Mouse (Mus musculus): ENCODE data around the gene Ehmt2. TPM values are rescaled to one million over a fixed set of nuclear protein-coding genes. Genes with fewer than 3 reads are reported as not detected.
"Not testable (repeated sequence)": the region's sequence is repeated elsewhere in the genome, so short reads cannot be mapped to it uniquely, and the experiment has no call there.

Gene Ehmt2
- polyA plus RNA-seq, 1 experiment from 2014 or later, result 100 TPM

DNA sequence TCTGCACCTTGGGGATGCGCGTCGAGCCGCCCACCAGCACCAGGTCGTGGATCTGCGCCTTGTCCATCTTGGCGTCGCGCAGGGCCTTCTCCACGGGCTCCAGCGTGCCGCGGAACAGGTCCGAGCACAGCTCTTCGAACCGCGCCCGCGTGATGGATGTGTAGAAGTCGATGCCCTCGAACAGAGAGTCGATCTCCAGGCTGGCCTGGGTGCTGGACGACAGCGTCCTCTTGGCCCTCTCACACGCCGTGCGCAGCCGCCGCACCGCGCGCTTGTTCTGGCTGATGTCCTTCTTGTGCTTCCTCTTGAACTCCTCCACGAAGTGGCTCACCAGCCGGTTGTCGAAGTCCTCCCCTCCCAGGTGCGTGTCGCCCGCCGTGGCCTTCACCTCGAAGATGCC is 59.7 kb downstream of the Ehmt2 start:
- H3K27me3 ChIP-seq; ATAC-seq (ENCODE audit: insufficient number of reproducible peaks, insufficient read depth, low FRiP score, low TSS enrichment, low read depth); H3K36me3 ChIP-seq; H3K9ac ChIP-seq; H3K27ac ChIP-seq; H3K4me3 ChIP-seq; H3K9me3 ChIP-seq: not testable (repeated sequence)
- H3K4me1 ChIP-seq, result peaks cover 12% of the 10 kb centered on the region
- 0 out of 2 replicates have a peak overlapping the region, but pooled peaks have one; percentile 14 for H3K4me2 ChIP-seq
- whole genome bisulfite sequencing, result 16% methylated on average over 22 of the region's 40 CpGs

DNA sequence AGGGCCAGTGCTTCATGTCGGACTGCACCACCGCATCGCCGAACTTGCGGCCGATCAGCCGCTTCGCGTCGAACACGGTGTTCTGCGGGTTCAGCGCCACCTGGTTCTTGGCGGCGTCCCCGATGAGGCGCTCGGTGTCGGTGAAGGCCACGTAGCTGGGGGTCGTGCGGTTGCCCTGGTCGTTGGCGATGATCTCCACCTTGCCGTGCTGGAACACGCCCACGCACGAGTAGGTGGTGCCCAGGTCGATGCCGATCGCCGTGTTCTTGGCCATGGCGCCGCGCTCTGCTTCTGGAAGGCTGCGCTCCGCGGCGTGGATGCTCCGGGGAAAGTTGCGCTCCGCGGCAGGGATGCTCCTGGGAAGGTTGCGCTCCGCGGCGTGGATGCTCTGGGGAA is 60.5 kb downstream of the Ehmt2 start:
- not testable (repeated sequence) for H3K9me3 ChIP-seq, H3K9ac ChIP-seq, H3K36me3 ChIP-seq, H3K27ac ChIP-seq
- H3K4me3 ChIP-seq, result peak overlapping the region; percentile 56
- WGBS, result under 1% methylated on average over 31 of the region's 47 CpGs
- H3K4me1 ChIP-seq, result peaks cover 12% of the 10 kb centered on the region
- H3K4me2 ChIP-seq, result peak overlapping the region; percentile 65
- H3K27me3 ChIP-seq, result peaks cover 11% of the 10 kb centered on the region
- 0 out of 2 replicates have a peak, but pooled peaks have one; percentile 7 for ATAC-seq (ENCODE audit: insufficient number of reproducible peaks, insufficient read depth, low FRiP score, low TSS enrichment, low read depth)

- Histone ChIP-seq H3K9ac (peak within 1 kb of the TSS; percentile 70), H3K27ac (peak within 1 kb of the TSS; percentile 97), H3K4me2 (peak within 1 kb of the TSS; percentile 65), H3K4me3 (peak within 1 kb of the TSS; percentile 56), H3K4me1 (peaks cover 12% of the 10 kb centered on the region), H3K27me3 (peaks cover 11% of the 10 kb centered on the region)
- ATAC-seq (ENCODE audit: insufficient number of reproducible peaks, insufficient read depth, low FRiP score, low TSS enrichment, low read depth), result peak; percentile 88
- not testable (repeated sequence) for H3K9me3 ChIP-seq, H3K36me3 ChIP-seq
- WGBS, result under 1% methylated on average over 26 of the region's 32 CpGs
Measured at GRCm38 (mm10) chr17:34959130-34959778, 61.0 kb downstream of the Ehmt2 start, which contains the start of gene Hspa1b. Hspa1b (minus strand) TSS chr17:34959238.

- H3K4me1 ChIP-seq, result peaks cover 14% of the 10 kb centered on the region
- 9% methylated on average over 12 of the region's 12 CpGs for WGBS
- H3K4me3 ChIP-seq, result peak overlapping the region; percentile 56
- peak overlapping the region; percentile 70 for H3K9ac ChIP-seq
- H3K36me3 ChIP-seq, result no peaks in the 10 kb centered on the region
- H3K27me3 ChIP-seq, result peaks cover 11% of the 10 kb centered on the region
- H3K4me2 ChIP-seq, result peak overlapping the region; percentile 65
- H3K9me3 ChIP-seq, result no peaks in the 10 kb centered on the region
- no peak for ATAC-seq (ENCODE audit: insufficient number of reproducible peaks, insufficient read depth, low FRiP score, low TSS enrichment, low read depth)
- peak overlapping the region; percentile 97 for H3K27ac ChIP-seq
Measured at GRCm38 (mm10) chr17:34959881-34960515, 61.7 kb downstream of the Ehmt2 start.

DNA sequence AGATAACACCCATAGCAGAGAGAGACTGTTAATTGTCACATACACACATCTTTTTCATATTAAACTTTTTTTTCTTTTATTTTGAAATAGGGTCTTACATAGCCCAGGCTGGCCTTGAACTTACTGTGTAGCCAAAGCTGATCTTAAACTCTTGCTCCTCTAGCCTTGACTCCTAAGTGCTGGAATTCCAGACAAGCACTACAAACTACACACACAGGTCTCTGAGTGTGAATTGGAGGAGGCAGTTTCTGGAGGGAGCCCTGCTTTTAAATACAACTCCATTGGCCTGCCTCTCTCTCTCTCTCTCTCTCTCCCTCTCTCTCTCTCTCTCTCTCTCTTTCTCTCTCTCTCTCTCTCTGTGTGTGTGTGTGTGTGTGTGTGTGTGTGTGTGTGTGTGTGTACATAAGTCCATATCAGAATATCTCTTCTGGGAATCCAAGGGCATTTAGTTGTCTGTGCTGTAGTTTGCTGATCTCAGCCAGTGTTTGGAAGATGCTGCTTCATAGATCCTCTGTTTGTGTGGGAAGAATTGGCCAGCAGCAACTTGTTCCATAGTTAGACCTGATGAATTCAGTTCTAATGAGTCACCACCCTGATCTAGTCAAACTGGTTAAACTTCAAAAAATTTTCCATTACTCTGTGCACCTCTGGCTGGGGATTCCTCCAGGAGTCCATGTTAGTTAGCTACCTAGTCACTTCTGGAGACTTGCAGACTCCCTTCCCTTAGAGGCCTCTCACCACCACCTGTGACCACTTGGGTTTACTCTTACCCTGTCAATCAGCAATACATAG is 62.6 kb downstream of the Ehmt2 start:
- peak overlapping the region; percentile 97; the same call in 1 of the 2 replicates for H3K27ac ChIP-seq
- H3K36me3 ChIP-seq, result no peaks in the 10 kb centered on the region
- H3K4me2 ChIP-seq, result no peak overlapping the region
- no peaks in the 10 kb centered on the region for H3K9me3 ChIP-seq
- H3K4me3 ChIP-seq, result no peak overlapping the region
- peaks cover 9% of the 10 kb centered on the region; the same call in 1 of the 2 replicates for H3K27me3 ChIP-seq
- no peak for ATAC-seq (ENCODE audit: insufficient number of reproducible peaks, insufficient read depth, low FRiP score, low TSS enrichment, low read depth)
- peaks cover 20% of the 10 kb centered on the region for H3K4me1 ChIP-seq
- H3K9ac ChIP-seq, result no peak overlapping the region

DNA sequence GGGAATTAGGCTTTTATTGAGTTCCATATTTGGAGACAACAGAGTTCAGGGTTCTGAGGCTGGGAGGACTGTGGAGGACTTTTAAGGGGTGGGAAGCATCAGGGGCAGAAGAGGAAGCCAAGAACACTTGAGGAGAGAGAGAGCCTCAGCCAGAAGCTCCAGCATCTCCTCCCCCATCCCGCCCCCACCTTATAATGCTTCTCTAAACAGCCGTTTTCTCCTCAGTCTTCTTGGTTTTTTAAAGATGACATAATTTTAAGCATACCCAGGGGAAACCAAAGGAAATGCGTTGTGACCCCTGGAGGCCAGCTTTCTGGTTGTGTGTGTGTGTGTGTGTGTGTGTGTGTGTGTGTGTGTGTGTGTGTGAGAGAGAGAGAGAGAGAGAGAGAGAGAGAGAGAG is 63.9 kb downstream of the Ehmt2 start:
- Histone ChIP-seq H3K9me3 (no peaks in the 10 kb centered on the region), H3K36me3 (no peaks in the 10 kb centered on the region), H3K27ac (no peak overlapping the region), H3K4me1 (peaks cover 20% of the 10 kb centered on the region), H3K9ac (no peak overlapping the region), H3K27me3 (peaks cover 4% of the 10 kb centered on the region; the same call in 1 of the 2 replicates), H3K4me2 (no peak overlapping the region), H3K4me3 (no peak overlapping the region)
- ATAC-seq (ENCODE audit: insufficient number of reproducible peaks, insufficient read depth, low FRiP score, low TSS enrichment, low read depth), result no peak
- WGBS, result 18% methylated on average over 3 of the region's 3 CpGs

DNA sequence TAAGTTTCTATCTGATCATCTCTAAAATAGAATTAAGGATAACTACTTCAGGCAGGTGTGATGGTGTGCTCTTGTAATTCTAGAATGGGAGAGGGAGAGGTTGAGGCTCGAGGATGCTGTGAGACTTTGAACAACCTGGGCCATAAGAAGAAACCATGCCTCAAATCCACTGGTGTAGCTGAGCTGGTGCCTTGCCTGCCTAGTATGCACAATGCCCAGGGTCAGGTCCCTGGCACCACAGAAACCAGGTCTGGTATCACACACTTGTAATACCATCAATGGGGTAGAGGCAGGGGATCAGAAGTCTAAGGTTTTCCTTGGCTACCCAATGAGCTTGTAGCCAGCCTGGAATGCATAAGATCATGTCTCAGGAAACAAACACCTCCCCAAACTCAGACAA is 64.6 kb downstream of the Ehmt2 start:
- no peaks in the 10 kb centered on the region for H3K9me3 ChIP-seq
- H3K9ac ChIP-seq, result no peak overlapping the region
- no peak overlapping the region for H3K27ac ChIP-seq
- H3K36me3 ChIP-seq, result no peaks in the 10 kb centered on the region
- H3K27me3 ChIP-seq, result peaks cover 6% of the 10 kb centered on the region
- no peak for ATAC-seq (ENCODE audit: insufficient number of reproducible peaks, insufficient read depth, low FRiP score, low TSS enrichment, low read depth)
- no peak overlapping the region for H3K4me2 ChIP-seq
- H3K4me3 ChIP-seq, result no peak overlapping the region
- H3K4me1 ChIP-seq, result peaks cover 20% of the 10 kb centered on the region
- 57% methylated on average over 1 of the region's 1 CpGs for WGBS

Small RNAs within 50 kb of the gene (microRNA-seq; reads per million reads assigned to microRNA genes)
- gene Mir6972, result not detected

Other genes starting within 250 kb of the Ehmt2 start
- 0.03 and 0.04 TPM in 2 replicates for gene Tnxb, start 227.9 kb upstream of the Ehmt2 start, polyA plus RNA-seq (2015; fragmentation: Nextera tagmentation; extraction: Ambion mirVana)
- gene C4b, start 154.6 kb upstream of the Ehmt2 start, polyA plus RNA-seq (2015; fragmentation: Nextera tagmentation; extraction: Ambion mirVana), result 0.34 TPM in 1 of 2 replicates, not detected in the other
- gene Cyp21a1, start 93.9 kb upstream of the Ehmt2 start, polyA plus RNA-seq (2015; fragmentation: Nextera tagmentation; extraction: Ambion mirVana), result not detected in 2 replicates
- 25.4 and 29.4 TPM in 2 replicates for gene Stk19, start 61.5 kb upstream of the Ehmt2 start, polyA plus RNA-seq (2015; fragmentation: Nextera tagmentation; extraction: Ambion mirVana)
- 66.3 and 75.1 TPM in 2 replicates for gene Dxo, start 61.5 kb upstream of the Ehmt2 start, polyA plus RNA-seq (2015; fragmentation: Nextera tagmentation; extraction: Ambion mirVana)
- 52.2 and 55.6 TPM in 2 replicates for gene Skiv2l, start 48.3 kb upstream of the Ehmt2 start, polyA plus RNA-seq (2015; fragmentation: Nextera tagmentation; extraction: Ambion mirVana)
- 119 and 126 TPM in 2 replicates for gene Nelfe, start 48.1 kb upstream of the Ehmt2 start, polyA plus RNA-seq (2015; fragmentation: Nextera tagmentation; extraction: Ambion mirVana)
- 1.6 and 5.7 TPM in 2 replicates for gene Cfb, start 36.0 kb upstream of the Ehmt2 start, polyA plus RNA-seq (2015; fragmentation: Nextera tagmentation; extraction: Ambion mirVana)
- gene Zbtb12, start 19.0 kb upstream of the Ehmt2 start, polyA plus RNA-seq (2015; fragmentation: Nextera tagmentation; extraction: Ambion mirVana), result 5.5 and 7.1 TPM in 2 replicates
- gene Gm20547, start 16.4 kb upstream of the Ehmt2 start, polyA plus RNA-seq (2015; fragmentation: Nextera tagmentation; extraction: Ambion mirVana), result not detected in 2 replicates
- gene C2, start 204 bp upstream of the Ehmt2 start, polyA plus RNA-seq (2015; fragmentation: Nextera tagmentation; extraction: Ambion mirVana), result 2.7 and 3.2 TPM in 2 replicates
- gene Slc44a4, start 16.0 kb downstream of the Ehmt2 start, polyA plus RNA-seq (2015; fragmentation: Nextera tagmentation; extraction: Ambion mirVana), result 0.24 and 0.83 TPM in 2 replicates
- 18.8 and 20.3 TPM in 2 replicates for gene Neu1, start 32.8 kb downstream of the Ehmt2 start, polyA plus RNA-seq (2015; fragmentation: Nextera tagmentation; extraction: Ambion mirVana)
- gene Hspa1b, start 60.8 kb downstream of the Ehmt2 start, polyA plus RNA-seq (2015; fragmentation: Nextera tagmentation; extraction: Ambion mirVana), result 0.53 and 0.87 TPM in 2 replicates
- gene Gm20481, start 71.4 kb downstream of the Ehmt2 start, polyA plus RNA-seq (2015; fragmentation: Nextera tagmentation; extraction: Ambion mirVana), result not detected in 2 replicates
- gene Hspa1a, start 73.7 kb downstream of the Ehmt2 start, polyA plus RNA-seq (2015; fragmentation: Nextera tagmentation; extraction: Ambion mirVana), result 5.8 and 6.1 TPM in 2 replicates
- 0.77 and 0.85 TPM in 2 replicates for gene Hspa1l, start 74.2 kb downstream of the Ehmt2 start, polyA plus RNA-seq (2015; fragmentation: Nextera tagmentation; extraction: Ambion mirVana)
- 190 and 227 TPM in 2 replicates for gene Lsm2, start 83.4 kb downstream of the Ehmt2 start, polyA plus RNA-seq (2015; fragmentation: Nextera tagmentation; extraction: Ambion mirVana)
- 102 and 112 TPM in 2 replicates for gene Vars, start 102.5 kb downstream of the Ehmt2 start, polyA plus RNA-seq (2015; fragmentation: Nextera tagmentation; extraction: Ambion mirVana)
- gene Vwa7, start 118.1 kb downstream of the Ehmt2 start, polyA plus RNA-seq (2015; fragmentation: Nextera tagmentation; extraction: Ambion mirVana), result 0.33 and 0.38 TPM in 2 replicates
- gene Sapcd1, start 129.5 kb downstream of the Ehmt2 start, polyA plus RNA-seq (2015; fragmentation: Nextera tagmentation; extraction: Ambion mirVana), result 14.2 and 19.5 TPM in 2 replicates
- gene Msh5, start 148.3 kb downstream of the Ehmt2 start, polyA plus RNA-seq (2015; fragmentation: Nextera tagmentation; extraction: Ambion mirVana), result 3.5 and 3.6 TPM in 2 replicates
- gene Clic1, start 151.5 kb downstream of the Ehmt2 start, polyA plus RNA-seq (2015; fragmentation: Nextera tagmentation; extraction: Ambion mirVana), result 243 and 254 TPM in 2 replicates
- 358 and 374 TPM in 2 replicates for gene Ddah2, start 160.6 kb downstream of the Ehmt2 start, polyA plus RNA-seq (2015; fragmentation: Nextera tagmentation; extraction: Ambion mirVana)
- 0.87 and 1.0 TPM in 2 replicates for gene Ly6g6c, start 166.9 kb downstream of the Ehmt2 start, polyA plus RNA-seq (2015; fragmentation: Nextera tagmentation; extraction: Ambion mirVana)
- 0.77 and 0.89 TPM in 2 replicates for gene Mpig6b, start 167.7 kb downstream of the Ehmt2 start, polyA plus RNA-seq (2015; fragmentation: Nextera tagmentation; extraction: Ambion mirVana)
- gene Ly6g6e, start 178.4 kb downstream of the Ehmt2 start, polyA plus RNA-seq (2015; fragmentation: Nextera tagmentation; extraction: Ambion mirVana), result 4.3 and 4.9 TPM in 2 replicates
- 0.77 and 1.3 TPM in 2 replicates for gene Ly6g6d, start 179.6 kb downstream of the Ehmt2 start, polyA plus RNA-seq (2015; fragmentation: Nextera tagmentation; extraction: Ambion mirVana)
- 0.18 and 0.23 TPM in 2 replicates for gene Ly6g6f, start 187.1 kb downstream of the Ehmt2 start, polyA plus RNA-seq (2015; fragmentation: Nextera tagmentation; extraction: Ambion mirVana)
- gene Abhd16a, start 190.8 kb downstream of the Ehmt2 start, polyA plus RNA-seq (2015; fragmentation: Nextera tagmentation; extraction: Ambion mirVana), result 89.6 and 90.1 TPM in 2 replicates
- gene Ly6g5c, start 209.8 kb downstream of the Ehmt2 start, polyA plus RNA-seq (2015; fragmentation: Nextera tagmentation; extraction: Ambion mirVana), result not detected in 2 replicates
- 1.1 and 1.6 TPM in 2 replicates for gene Ly6g5b, start 217.0 kb downstream of the Ehmt2 start, polyA plus RNA-seq (2015; fragmentation: Nextera tagmentation; extraction: Ambion mirVana)
- gene Gpank1, start 223.0 kb downstream of the Ehmt2 start, polyA plus RNA-seq (2015; fragmentation: Nextera tagmentation; extraction: Ambion mirVana), result 21.1 and 24.1 TPM in 2 replicates
- gene Csnk2b, start 223.6 kb downstream of the Ehmt2 start, polyA plus RNA-seq (2015; fragmentation: Nextera tagmentation; extraction: Ambion mirVana), result 278 and 298 TPM in 2 replicates
- 10.9 and 12.3 TPM in 2 replicates for gene D17H6S53E, start 227.9 kb downstream of the Ehmt2 start, polyA plus RNA-seq (2015; fragmentation: Nextera tagmentation; extraction: Ambion mirVana)
- gene Apom, start 233.6 kb downstream of the Ehmt2 start, polyA plus RNA-seq (2015; fragmentation: Nextera tagmentation; extraction: Ambion mirVana), result 0.28 and 8.7 TPM in 2 replicates
- 65.1 and 67.8 TPM in 2 replicates for gene Bag6, start 236.7 kb downstream of the Ehmt2 start, polyA plus RNA-seq (2015; fragmentation: Nextera tagmentation; extraction: Ambion mirVana)

Data from embryonic facial prominence, embryonic 13.5 days (tissue).